ENCODE assay signal across 9 mouse cellular contexts in genomic region chr8:122639521-122640248, GRCm38 (mm10). TPM values are rescaled to one million over a fixed set of nuclear protein-coding genes. Genes with fewer than 3 reads are reported as not detected.
DNase-seq lines count a peak whose midpoint lies in the region; ATAC-seq lines count a peak whose summit lies in the region.
"Had no signal": no experiment of that assay in that cellular context is flagged by ENCODE, and none has a peak within 500 bp of the region (broad histone marks: within the 10 kb centered on the region; RNA-seq: fewer than 3 reads in every experiment).

No protein-coding gene starts in this region.

- H3K9me3 ChIP-seq in kidney, embryonic 16.5 days (ENCODE audit: low read length): no peaks in the 10 kb centered on the region

- H3K4me2 ChIP-seq in kidney, embryonic 16.5 days (replicated peaks; ENCODE audit: low read depth, low read length): no peak overlapping the region

- no peak overlapping the region for H3K4me3 ChIP-seq in kidney, embryonic 16.5 days (ENCODE audit: low read length)

- peaks cover 24% of the 10 kb centered on the region for H3K4me1 ChIP-seq in kidney, embryonic 16.5 days (ENCODE audit: insufficient read depth, low read length)

- 34% methylated on average over 16 of the region's 16 CpGs for WGBS in kidney, embryonic 16.5 days

- H3K9ac ChIP-seq in kidney, embryonic 16.5 days (replicated peaks; ENCODE audit: low read length): no peak overlapping the region

- peak; percentile 40; the same call in 1 of the 2 replicates for ATAC-seq in kidney, embryonic 16.5 days (ENCODE audit: low FRiP score, low TSS enrichment)
- no peak for ATAC-seq in inflammation-experienced regulatory T-cells, adult 6 months

- no peaks in the 10 kb centered on the region for H3K36me3 ChIP-seq in kidney, embryonic 16.5 days (ENCODE audit: insufficient read depth, low read length)

- peak; percentile 29 to 50 for DNase-seq in left cerebral cortex, adult 18-20 months (ENCODE audit: low spot score in 2 of 2)
- no peak for DNase-seq in left cerebral cortex, adult 11 months (ENCODE audit: low spot score)
- DNase-seq in embryo, embryonic 10.5 days (ENCODE audit: low spot score): peak; percentile 60
- DNase-seq in heart, adult 9 months (ENCODE audit: low spot score in 2 of 2): peak; percentile 88 to 90
- DNase-seq in lung, postnatal 14 days: peak; percentile 72
- DNase-seq in skeletal muscle tissue, adult 2 months (ENCODE audit: low read depth, low spot score): peak; percentile 72

- H3K27ac ChIP-seq in kidney, embryonic 16.5 days (ENCODE audit: low read length): no peak overlapping the region

- no peaks in the 10 kb centered on the region for H3K27me3 ChIP-seq in kidney, embryonic 16.5 days (ENCODE audit: insufficient read depth, low read length)

RNA-seq across cellular contexts. Expression of gene Pabpn1l, which starts 17.1 kb away (rescaled TPM):
- not detected for total RNA-seq in left cerebral cortex, adult 18-20 months (2021)
- polyA plus RNA-seq in kidney, embryonic 16.5 days (2015; fragmentation: Nextera tagmentation; extraction: Ambion mirVana): 0.15 and 0.19 TPM in 2 replicates
- polyA plus RNA-seq in inflammation-experienced regulatory T-cells, adult 6 months (2017; shearing (Covaris generic)): not detected
- polyA plus RNA-seq: frontal cortex, adult 2 months had no signal

RNA-seq across cellular contexts. Expression of gene Trappc2l, which starts 28.2 kb away (rescaled TPM):
- 10 to 100 TPM; 79.6 to 86.0 TPM for total RNA-seq in left cerebral cortex, adult 18-20 months (2021)
- 56.7 and 60.1 TPM in 2 replicates for polyA plus RNA-seq in kidney, embryonic 16.5 days (2015; fragmentation: Nextera tagmentation; extraction: Ambion mirVana)
- polyA plus RNA-seq in inflammation-experienced regulatory T-cells, adult 6 months (2017; shearing (Covaris generic)): 10 to 100 TPM; 57.7 to 82.5 (median 80.6) TPM

RNA-seq across cellular contexts. Expression of gene Galns, which starts 28.4 kb away (rescaled TPM):
- total RNA-seq in left cerebral cortex, adult 18-20 months (2021): 1 to 10 TPM; 8.1 to 8.3 TPM
- polyA plus RNA-seq in kidney, embryonic 16.5 days (2015; fragmentation: Nextera tagmentation; extraction: Ambion mirVana): 17.4 and 18.2 TPM in 2 replicates
- 10 to 100 TPM in 2 of 3 experiments, 1 to 10 TPM in 1; 8.3 to 11.6 (median 10.6) TPM for polyA plus RNA-seq in inflammation-experienced regulatory T-cells, adult 6 months (2017; shearing (Covaris generic))

RNA-seq across cellular contexts. Expression of gene Cbfa2t3, which starts 59.2 kb away (rescaled TPM):
- 10 to 100 TPM; 34.3 to 46.0 TPM for total RNA-seq in left cerebral cortex, adult 18-20 months (2021)
- polyA plus RNA-seq in kidney, embryonic 16.5 days (2015; fragmentation: Nextera tagmentation; extraction: Ambion mirVana): 3.5 and 4.5 TPM in 2 replicates
- under 1 TPM; 0.31 to 0.54 (median 0.52) TPM for polyA plus RNA-seq in inflammation-experienced regulatory T-cells, adult 6 months (2017; shearing (Covaris generic))
